Mouse (Mus musculus): Measurements from ENCODE around the gene Sycp2. TPM values are rescaled to one million over a fixed set of nuclear protein-coding genes. Genes with fewer than 3 reads are reported as not detected.

Gene Sycp2
- polyA plus RNA-seq, 1 experiment from 2014 or later = 0.46 TPM

DNA sequence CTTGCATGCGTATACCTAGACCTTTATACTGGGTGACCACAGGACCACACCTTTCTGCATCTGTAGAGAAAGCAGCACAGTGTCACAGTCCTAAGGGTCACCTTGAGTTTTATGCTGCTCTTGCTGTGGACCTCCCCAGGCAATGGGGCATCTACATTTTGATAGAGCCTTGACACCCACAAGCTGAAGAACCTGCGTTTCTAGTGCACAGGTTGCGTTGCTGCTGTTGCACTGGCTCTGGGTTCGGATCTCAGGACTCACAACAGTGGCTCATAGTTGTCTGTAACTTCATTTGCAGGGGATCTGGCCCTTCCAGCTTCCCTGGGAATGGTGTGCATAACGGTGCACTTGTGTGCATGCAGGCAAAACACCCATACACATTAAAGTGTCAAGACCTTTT, 19.7 kb upstream of the Sycp2 start:
- Histone ChIP-seq H3K4me3 (no peak overlapping the region), H3K9me3 (no peaks in the 10 kb centered on the region), H3K9ac (no peak overlapping the region), H3K4me2 (replicated peaks) (no peak overlapping the region), H3K27ac (no peak overlapping the region), H3K27me3 (replicated peaks) (no peaks in the 10 kb centered on the region), H3K4me1 (peaks cover 5% of the 10 kb centered on the region), H3K36me3 (no peaks in the 10 kb centered on the region)
- 84% methylated on average over 5 of the region's 5 CpGs for WGBS
- ATAC-seq (ENCODE audit: low FRiP score, low read depth) = no peak

GRCm38 (mm10) chr2:178426229-178426628, 18.7 kb upstream of the Sycp2 start:
- no peaks in the 10 kb centered on the region for H3K36me3 ChIP-seq
- H3K27ac ChIP-seq = no peak overlapping the region
- no peaks in the 10 kb centered on the region for H3K27me3 ChIP-seq (replicated peaks)
- no peak; the same call in 1 of the 2 replicates for ATAC-seq (ENCODE audit: low FRiP score, low read depth)
- H3K4me3 ChIP-seq = no peak overlapping the region
- H3K9ac ChIP-seq = no peak overlapping the region
- no peaks in the 10 kb centered on the region for H3K9me3 ChIP-seq
- no peak overlapping the region for H3K4me2 ChIP-seq (replicated peaks)
- H3K4me1 ChIP-seq = peaks cover 6% of the 10 kb centered on the region
- 52% methylated on average over 4 of the region's 4 CpGs for WGBS

DNA sequence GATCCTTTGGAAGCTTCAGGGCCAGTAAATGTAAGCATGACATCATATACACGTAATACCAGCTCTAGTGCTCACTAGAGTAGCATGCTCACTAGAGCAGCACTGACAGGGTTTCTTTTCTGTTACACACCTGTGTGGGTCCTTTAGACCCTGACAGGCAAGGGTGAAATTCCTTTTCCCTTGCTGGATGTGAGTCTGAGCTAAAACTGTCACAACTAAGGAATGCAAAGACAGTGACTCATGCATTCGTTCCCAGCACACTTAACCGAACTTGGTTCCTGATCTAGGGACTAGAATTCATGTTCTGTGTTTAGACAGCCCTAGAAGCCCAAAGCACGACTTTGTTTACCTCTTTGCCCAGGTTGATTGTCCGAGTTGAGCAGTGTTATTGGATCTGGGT, 15.7 kb upstream of the Sycp2 start:
- Histone ChIP-seq H3K9ac (no peak overlapping the region), H3K9me3 (no peaks in the 10 kb centered on the region), H3K27me3 (replicated peaks) (no peaks in the 10 kb centered on the region), H3K4me1 (peaks cover 10% of the 10 kb centered on the region), H3K4me3 (no peak overlapping the region), H3K36me3 (no peaks in the 10 kb centered on the region), H3K27ac (no peak overlapping the region), H3K4me2 (replicated peaks) (no peak overlapping the region)
- ATAC-seq (ENCODE audit: low FRiP score, low read depth) = no peak
- 79% methylated on average over 5 of the region's 5 CpGs for WGBS

- H3K9ac ChIP-seq = no peak overlapping the region
- no peak for ATAC-seq (ENCODE audit: low FRiP score, low read depth)
- no peaks in the 10 kb centered on the region for H3K9me3 ChIP-seq
- H3K4me2 ChIP-seq (replicated peaks) = no peak overlapping the region
- no peaks in the 10 kb centered on the region for H3K36me3 ChIP-seq
- H3K27me3 ChIP-seq (replicated peaks) = no peaks in the 10 kb centered on the region
- no peak overlapping the region for H3K4me3 ChIP-seq
- H3K4me1 ChIP-seq = peaks cover 10% of the 10 kb centered on the region
- 44% methylated on average over 3 of the region's 3 CpGs for WGBS
- no peak overlapping the region for H3K27ac ChIP-seq
These were observed 14.7 kb upstream of the Sycp2 start for GRCm38 (mm10) chr2:178422186-178422585.

GRCm38 (mm10) chr2:178421603-178422002, 14.1 kb upstream of the Sycp2 start:
- Histone ChIP-seq H3K9ac (no peak overlapping the region), H3K4me3 (no peak overlapping the region), H3K4me1 (peaks cover 10% of the 10 kb centered on the region), H3K27ac (no peak overlapping the region), H3K36me3 (no peaks in the 10 kb centered on the region), H3K9me3 (no peaks in the 10 kb centered on the region), H3K27me3 (replicated peaks) (no peaks in the 10 kb centered on the region), H3K4me2 (replicated peaks) (no peak overlapping the region)
- 52% methylated on average over 6 of the region's 6 CpGs for WGBS
- ATAC-seq (ENCODE audit: low FRiP score, low read depth) = no peak

- Histone ChIP-seq H3K27me3 (replicated peaks) (no peaks in the 10 kb centered on the region), H3K9ac (no peak overlapping the region), H3K9me3 (no peaks in the 10 kb centered on the region), H3K36me3 (no peaks in the 10 kb centered on the region), H3K4me2 (replicated peaks) (no peak overlapping the region), H3K27ac (no peak overlapping the region), H3K4me3 (no peak overlapping the region), H3K4me1 (peaks cover 12% of the 10 kb centered on the region)
- WGBS = 85% methylated on average over 9 of the region's 9 CpGs
- no peak for ATAC-seq (ENCODE audit: low FRiP score, low read depth)
These were observed 13.1 kb upstream of the Sycp2 start for GRCm38 (mm10) chr2:178420576-178420975.

DNA sequence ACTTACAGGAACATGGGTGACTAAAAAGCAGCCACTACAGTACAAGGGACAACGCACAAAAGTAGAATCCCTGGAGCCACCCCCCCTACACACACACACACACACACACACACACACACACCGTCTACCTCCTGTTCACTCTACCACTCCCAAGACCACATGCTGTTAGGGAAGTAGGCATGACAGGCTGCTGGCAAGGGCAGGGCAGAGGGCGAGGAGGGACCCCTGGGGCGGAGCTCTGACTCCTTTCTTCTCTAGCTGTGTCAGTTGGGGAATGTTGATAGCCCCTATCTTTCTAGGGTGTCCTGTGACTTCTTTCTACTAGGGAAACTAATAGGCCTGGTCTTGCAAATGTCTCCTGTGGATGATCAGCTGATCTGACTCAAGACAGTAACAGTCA, 9.5 kb upstream of the Sycp2 start:
- H3K36me3 ChIP-seq = no peaks in the 10 kb centered on the region
- H3K4me1 ChIP-seq = peaks cover 24% of the 10 kb centered on the region
- H3K4me3 ChIP-seq = no peak overlapping the region
- peaks cover 14% of the 10 kb centered on the region for H3K27me3 ChIP-seq (replicated peaks)
- no peak overlapping the region for H3K4me2 ChIP-seq (replicated peaks)
- ATAC-seq (ENCODE audit: low FRiP score, low read depth) = no peak
- H3K9me3 ChIP-seq = no peaks in the 10 kb centered on the region
- 62% methylated on average over 4 of the region's 4 CpGs for WGBS
- no peak overlapping the region for H3K27ac ChIP-seq
- no peak overlapping the region for H3K9ac ChIP-seq

DNA sequence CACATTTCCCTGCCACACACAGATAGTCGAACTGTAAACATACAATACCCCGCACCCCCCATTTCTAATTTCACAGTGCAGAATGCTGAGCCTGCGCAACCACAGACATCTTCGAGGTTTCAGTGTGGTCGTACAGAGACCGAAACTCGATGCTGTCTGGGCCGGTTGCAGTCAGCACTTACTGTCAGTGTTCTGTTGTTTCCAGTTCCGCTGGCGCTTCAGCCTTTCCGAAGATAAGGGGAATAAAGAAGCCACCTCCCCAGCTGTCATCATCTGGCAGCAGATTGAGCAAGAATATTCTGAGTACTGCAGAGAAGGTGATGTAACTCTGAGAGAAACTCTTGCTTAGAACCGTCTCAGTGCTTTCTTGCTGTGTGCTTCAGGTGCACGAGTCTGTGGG, 8.9 kb upstream of the Sycp2 start:
- Histone ChIP-seq H3K9me3 (no peaks in the 10 kb centered on the region), H3K4me3 (no peak overlapping the region), H3K27me3 (replicated peaks) (peaks cover 14% of the 10 kb centered on the region), H3K27ac (no peak overlapping the region), H3K4me2 (replicated peaks) (no peak overlapping the region), H3K36me3 (no peaks in the 10 kb centered on the region), H3K4me1 (peaks cover 24% of the 10 kb centered on the region), H3K9ac (no peak overlapping the region)
- ATAC-seq (ENCODE audit: low FRiP score, low read depth) = no peak
- WGBS = 80% methylated on average over 13 of the region's 13 CpGs

GRCm38 (mm10) chr2:178415150-178415448, 7.6 kb upstream of the Sycp2 start:
- Histone ChIP-seq H3K9me3 (no peaks in the 10 kb centered on the region), H3K9ac (peak overlapping the region; percentile 65; the same call in 1 of the 2 replicates), H3K27me3 (replicated peaks) (peaks cover 14% of the 10 kb centered on the region), H3K4me3 (peak overlapping the region; percentile 69), H3K27ac (0 out of 2 replicates have a peak overlapping the region, but pooled peaks have one; percentile 42), H3K4me1 (peaks cover 21% of the 10 kb centered on the region), H3K36me3 (no peaks in the 10 kb centered on the region), H3K4me2 (replicated peaks) (peak overlapping the region; percentile 97)
- no peak; the same call in 1 of the 2 replicates for ATAC-seq (ENCODE audit: low FRiP score, low read depth)
- 29% methylated on average over 3 of the region's 3 CpGs for WGBS

DNA sequence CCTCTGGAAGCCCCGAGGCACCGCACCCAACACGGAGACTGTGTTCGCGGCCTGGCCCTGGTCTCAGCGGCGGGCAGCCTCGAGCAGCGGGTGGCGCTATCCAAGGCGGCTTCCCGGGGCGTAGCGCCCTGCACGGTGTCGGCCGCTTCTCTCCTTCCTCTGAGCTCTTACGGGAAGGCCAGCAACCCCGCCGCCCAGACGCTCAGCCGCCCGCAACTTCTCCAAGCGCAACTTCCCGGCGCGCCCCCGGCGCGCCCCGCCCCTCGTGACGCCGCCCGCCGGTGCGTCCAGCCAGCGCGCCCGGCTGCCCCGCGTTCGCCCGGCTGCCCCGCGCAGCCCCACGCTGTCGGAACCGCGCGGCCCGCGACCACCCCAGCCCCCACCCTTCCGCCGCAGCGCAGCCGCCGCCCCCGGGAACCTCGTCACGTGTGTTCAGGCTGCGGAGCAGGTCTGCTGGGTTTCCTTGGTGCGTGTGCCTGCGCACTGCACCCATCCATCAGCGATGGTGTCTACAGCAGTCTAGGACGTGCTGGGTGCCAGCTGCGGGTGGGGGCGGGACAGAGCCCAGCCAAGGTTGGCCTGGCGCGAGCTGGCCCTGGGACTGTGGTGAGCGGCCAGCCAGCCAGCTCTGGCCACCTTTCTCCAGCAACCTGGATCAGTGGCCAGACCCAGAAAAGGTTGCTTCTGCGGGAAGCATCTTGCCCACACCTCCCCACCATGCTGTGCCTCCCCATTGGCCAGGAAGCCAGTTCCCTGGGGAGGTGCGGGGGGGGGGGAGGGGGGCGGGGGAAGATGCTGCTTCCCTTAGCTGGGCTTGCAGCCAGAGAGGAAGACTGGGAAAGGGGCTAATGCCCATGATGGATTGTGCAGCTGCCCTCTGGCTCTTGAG, 7.0 kb upstream of the Sycp2 start, which contains the start of the genes Ppp1r3d and Fam217b:
Ppp1r3d (minus strand) TSS at position 212 of the 889 bp plus-strand sequence.
Fam217b (plus strand) TSS at position 264 of the 889 bp plus-strand sequence.
- Histone ChIP-seq H3K4me1 (peaks cover 21% of the 10 kb centered on the region), H3K9ac (peak within 1 kb of the TSS; percentile 65), H3K4me2 (replicated peaks) (peak within 1 kb of the TSS; percentile 97), H3K27me3 (replicated peaks) (peaks cover 14% of the 10 kb centered on the region), H3K9me3 (no peaks in the 10 kb centered on the region), H3K36me3 (no peaks in the 10 kb centered on the region), H3K4me3 (peak within 1 kb of the TSS; percentile 69), H3K27ac (peak within 1 kb of the TSS; percentile 42; the same call in 1 of the 2 replicates)
- ATAC-seq (ENCODE audit: low FRiP score, low read depth) = peak; percentile 90
- under 1% methylated on average over 66 of the region's 74 CpGs for WGBS

GRCm38 (mm10) chr2:178413481-178414260, 6.2 kb upstream of the Sycp2 start:
- H3K27ac ChIP-seq = no peak overlapping the region
- H3K27me3 ChIP-seq (replicated peaks) = peaks cover 14% of the 10 kb centered on the region
- WGBS = 16% methylated on average over 75 of the region's 75 CpGs
- peak overlapping the region; percentile 97 for H3K4me2 ChIP-seq (replicated peaks)
- no peaks in the 10 kb centered on the region for H3K9me3 ChIP-seq
- peak overlapping the region; percentile 69 for H3K4me3 ChIP-seq
- H3K36me3 ChIP-seq = no peaks in the 10 kb centered on the region
- H3K4me1 ChIP-seq = peaks cover 21% of the 10 kb centered on the region
- peak; percentile 3; the same call in 1 of the 2 replicates for ATAC-seq (ENCODE audit: low FRiP score, low read depth)
- peak overlapping the region; percentile 65 for H3K9ac ChIP-seq

DNA sequence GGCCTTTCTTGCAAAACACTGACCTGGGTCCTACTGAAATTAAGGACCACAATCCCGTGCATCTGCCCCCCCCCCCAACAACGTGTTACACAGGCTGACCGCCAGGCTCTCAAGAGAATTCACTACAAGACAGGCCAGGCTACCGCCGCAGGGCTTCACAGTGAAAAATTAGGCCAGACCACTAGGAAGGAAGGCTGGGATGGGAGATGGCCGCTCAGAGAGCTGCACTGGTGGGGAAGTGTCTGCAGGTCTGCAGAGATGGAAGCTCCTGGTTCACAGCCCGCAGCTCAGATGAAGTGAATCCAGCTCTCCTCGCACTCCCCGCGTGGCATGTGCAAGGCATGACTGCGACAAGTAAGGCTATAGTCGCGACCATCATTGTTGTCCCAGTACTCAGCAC, 5.6 kb upstream of the Sycp2 start:
- no peak overlapping the region for H3K27ac ChIP-seq
- no peaks in the 10 kb centered on the region for H3K9me3 ChIP-seq
- H3K9ac ChIP-seq = no peak overlapping the region
- H3K36me3 ChIP-seq = no peaks in the 10 kb centered on the region
- peak overlapping the region; percentile 97 for H3K4me2 ChIP-seq (replicated peaks)
- WGBS = 65% methylated on average over 13 of the region's 13 CpGs
- peaks cover 21% of the 10 kb centered on the region for H3K4me1 ChIP-seq
- H3K4me3 ChIP-seq = no peak overlapping the region
- peaks cover 14% of the 10 kb centered on the region for H3K27me3 ChIP-seq (replicated peaks)
- no peak for ATAC-seq (ENCODE audit: low FRiP score, low read depth)
